Mouse (Mus musculus): ENCODE results near the gene Top3a.

The Top3a gene

DNA sequence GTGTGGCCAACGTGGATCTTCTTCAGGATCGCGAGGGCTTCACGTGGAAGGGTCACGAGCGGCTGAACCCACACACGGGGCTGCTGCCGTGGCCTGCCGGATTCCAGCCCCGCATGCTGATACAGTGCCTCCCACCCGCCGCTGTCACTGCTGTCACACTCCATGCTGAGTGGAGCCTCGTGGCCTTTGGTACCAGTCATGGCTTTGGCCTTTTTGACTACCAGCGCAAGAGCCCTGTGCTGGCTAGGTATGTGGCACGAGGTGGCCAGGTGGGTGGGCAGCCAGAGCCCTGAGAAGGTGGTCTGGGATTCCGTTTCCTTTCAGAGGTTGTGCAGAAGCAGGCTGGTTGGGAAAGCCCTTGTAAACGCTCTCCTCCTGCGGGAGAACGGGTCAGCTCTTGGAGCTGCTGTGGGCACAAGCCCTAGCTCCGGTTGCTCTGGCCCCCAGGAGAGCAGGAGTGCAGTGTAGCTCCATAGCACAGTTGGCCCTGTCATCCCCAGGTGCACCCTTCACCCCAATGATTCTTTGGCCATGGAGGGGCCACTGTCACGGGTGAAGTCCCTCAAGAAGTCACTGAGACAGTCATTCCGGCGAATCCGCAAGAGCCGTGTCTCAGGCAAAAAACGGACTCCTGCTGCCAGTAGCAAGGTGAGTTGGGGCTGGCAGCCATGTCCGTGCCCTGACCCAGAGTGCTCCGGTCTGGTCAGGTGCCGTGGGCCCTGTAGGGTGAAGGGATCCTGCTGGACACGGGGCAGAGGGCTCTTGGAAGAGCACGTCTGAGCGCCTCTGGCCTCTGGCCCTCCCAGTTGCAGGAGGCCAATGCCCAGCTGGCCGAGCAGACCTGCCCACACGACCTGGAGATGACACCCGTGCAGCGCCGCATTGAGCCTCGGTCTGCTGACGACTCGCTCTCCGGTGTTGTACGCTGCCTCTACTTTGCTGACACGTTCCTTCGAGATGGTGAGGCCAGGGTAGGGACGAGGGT lies 67.4 kb downstream of the Top3a start:
- peak; percentile 5 for DNase-seq

DNA sequence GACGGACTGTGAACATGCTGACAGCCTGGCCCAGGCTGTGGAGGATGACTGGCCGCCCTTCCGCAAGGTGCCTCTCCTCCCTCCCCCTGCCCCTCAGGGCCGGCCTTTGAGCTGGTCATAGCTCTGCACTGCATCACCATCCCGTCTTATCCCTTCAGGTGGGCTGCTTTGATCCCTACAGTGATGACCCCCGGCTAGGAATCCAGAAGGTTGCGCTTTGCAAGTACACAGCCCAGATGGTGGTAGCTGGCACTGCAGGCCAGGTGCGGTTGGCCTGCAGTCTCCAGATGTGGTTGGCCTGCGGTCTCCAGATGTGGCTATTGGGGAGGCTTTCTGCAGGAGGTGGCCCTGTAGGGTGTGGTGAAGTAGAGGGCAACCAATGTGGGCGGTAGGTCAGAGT lies 68.5 kb downstream of the Top3a start:
- DNase-seq: peak; percentile 0

- peak; percentile 19 for DNase-seq
Measured at GRCm38 (mm10) chr11:60707672-60708071, 69.5 kb downstream of the Top3a start.

GRCm38 (mm10) chr11:60706696-60707480 lies 70.3 kb downstream of the Top3a start:
- peak; percentile 6 for DNase-seq

DNA sequence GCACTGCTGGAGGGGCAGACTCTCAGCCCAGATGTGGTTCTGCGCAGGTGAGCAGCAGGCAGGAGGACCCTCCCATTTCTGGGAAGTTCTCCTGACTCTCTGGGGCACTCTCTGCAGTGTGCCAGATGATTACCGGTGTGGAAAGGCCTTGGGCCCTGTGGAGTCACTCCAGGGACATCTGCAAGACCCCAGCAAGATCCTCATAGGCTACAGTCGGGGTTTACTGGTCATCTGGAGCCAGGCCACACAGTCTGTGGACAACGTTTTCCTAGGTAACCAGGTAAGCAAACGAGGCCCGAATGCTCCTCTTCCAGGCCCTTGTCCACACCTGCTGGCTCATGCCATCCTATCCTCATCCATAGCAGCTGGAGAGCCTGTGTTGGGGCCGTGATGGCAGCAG lies 71.1 kb downstream of the Top3a start:
- no peak for DNase-seq

GRCm38 (mm10) chr11:60705255-60705654 lies 71.9 kb downstream of the Top3a start:
- DNase-seq: peak; percentile 6

DNA sequence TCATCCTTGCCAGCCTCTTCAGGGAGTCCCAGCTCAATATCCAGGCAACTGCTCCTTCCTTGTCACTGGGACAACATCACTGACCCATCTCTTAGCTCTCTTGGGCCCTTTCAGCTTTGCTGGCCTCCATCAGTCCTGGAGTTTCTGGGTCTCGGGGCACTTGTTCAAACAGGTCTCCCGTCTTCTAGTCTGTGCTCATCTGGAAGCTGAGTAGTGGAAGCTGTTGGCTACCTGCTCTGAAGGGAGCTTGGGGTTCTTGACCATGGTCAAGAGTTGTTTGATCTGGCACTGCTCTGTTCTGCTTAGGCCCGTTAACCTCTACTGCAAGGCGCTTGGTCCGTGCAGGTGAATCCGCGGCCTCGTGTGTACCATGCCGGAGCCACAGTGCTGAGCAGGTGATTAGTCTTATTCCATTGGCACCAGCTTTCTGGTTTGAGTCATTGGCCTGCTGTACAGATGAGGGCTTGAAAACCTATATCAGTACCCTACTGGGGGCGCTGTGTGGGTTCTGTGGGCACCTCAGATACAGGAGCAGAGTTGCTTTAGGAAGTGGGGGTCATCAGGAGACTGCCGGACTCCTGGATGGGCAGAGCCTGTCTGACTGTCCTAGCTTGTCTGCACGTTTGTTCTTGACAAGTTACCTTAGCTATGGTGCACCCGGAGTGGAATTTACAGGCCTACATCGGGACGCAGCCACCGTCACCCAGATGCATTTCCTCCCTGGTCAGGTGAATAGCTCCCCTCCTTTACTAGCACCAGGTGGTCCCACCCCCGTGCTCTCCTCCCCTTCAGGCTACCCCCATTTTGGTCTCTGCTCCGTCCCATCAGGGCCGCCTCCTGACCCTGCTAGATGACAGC lies 72.9 kb downstream of the Top3a start:
- peak; percentile 13 for DNase-seq

GRCm38 (mm10) chr11:60703131-60703530 lies 74.0 kb downstream of the Top3a start:
- peak; percentile 51 for DNase-seq

- DNase-seq: peak; percentile 25
Measured at GRCm38 (mm10) chr11:60701611-60702010, 75.6 kb downstream of the Top3a start.

DNA sequence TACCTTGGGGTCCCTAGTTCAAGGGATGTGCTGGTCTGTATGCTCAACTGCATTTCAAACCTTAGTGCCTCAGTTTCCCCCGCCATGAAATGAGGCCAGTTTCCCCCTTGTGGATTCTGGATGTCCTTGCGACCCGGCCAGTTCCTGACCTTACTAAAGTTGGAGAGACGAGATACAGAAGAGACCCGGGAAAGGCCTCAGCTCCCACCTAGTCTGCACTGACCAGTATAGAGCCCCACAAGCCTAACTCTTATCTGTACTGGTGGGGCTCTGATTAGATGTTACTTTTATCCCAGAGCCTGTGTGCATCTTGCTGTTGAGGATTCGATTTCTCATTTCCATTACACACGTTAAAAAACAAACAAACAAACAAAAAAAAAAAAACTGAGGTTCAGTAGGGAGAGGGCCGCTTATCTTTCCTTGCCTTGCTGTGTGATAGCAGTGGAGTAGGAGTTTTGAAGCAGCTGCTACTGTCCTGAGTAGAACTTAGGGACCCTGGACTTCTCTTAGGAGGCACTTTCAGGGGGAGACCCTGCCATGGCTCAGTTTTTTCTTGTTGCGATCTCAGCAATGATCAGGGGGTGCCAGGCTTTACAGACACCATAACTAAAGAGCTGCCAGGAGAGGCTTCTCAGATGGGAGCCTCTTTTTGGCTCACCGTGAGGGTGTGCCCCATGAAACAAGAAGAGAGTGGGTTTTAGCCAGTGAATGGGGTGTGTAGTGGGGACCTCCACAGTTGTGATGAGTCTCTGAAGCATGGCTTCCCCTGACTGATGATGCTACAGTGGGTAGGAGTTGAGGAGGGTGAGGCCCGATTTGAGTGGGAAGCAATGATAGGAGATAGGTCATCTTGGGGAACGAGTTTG lies 76.6 kb downstream of the Top3a start:
- peak; percentile 15 for DNase-seq

- DNase-seq: peak; percentile 89
Measured at GRCm38 (mm10) chr11:60699524-60700075, 77.6 kb downstream of the Top3a start, which contains the start of gene Llgl1. Gene Llgl1, plus strand, starts transcription at chr11:60699723.

DNA sequence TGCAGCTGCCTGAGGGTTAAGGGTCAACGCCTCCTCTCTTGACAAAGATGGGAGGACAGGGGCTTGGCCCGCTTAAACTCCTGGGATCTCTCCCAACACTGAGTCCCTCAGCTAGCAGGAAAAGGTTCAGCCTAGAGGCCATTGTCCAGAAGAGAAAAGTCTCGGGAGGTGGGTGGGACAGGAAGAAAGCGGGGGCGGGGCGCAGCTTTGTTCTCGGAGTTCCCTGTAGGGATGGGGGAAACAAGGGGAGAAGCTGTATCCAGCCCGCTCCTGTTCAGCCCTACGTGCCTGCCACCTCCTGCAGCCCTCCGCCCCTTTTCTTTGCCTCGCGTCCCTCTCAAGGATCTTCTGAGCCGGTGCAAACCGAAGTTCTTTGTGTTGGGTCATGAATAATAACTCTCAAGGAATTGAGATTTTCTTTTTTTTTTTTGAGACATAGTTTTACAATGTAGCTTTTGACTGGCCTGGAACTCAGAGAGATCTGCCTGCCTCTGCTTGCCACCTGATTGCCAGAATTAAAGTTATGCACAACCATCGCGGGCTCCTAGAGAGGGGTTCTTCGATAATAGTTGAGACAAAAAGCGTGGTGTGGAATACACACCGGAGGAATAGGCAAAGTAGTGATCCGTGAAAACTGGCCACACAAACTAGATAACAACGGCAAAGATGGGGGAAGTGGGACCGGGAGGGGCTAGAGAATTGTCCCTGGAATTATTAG lies 78.2 kb downstream of the Top3a start:
- peak; percentile 38 for DNase-seq

GRCm38 (mm10) chr11:60697561-60697960 lies 79.6 kb downstream of the Top3a start:
- peak; percentile 3 for DNase-seq

GRCm38 (mm10) chr11:60696165-60696564 lies 81.0 kb downstream of the Top3a start:
- no peak for DNase-seq

Measured in cerebellum, adult 11 months (tissue).